Mouse (Mus musculus) lung, postnatal 25 days (tissue): ENCODE measurements around the gene Arpc3.

ENCODE experiments used
- DNase-seq: peaks from one replicate; pipeline ENCODE4 v3.0.0; 2022; ENCODE audit warnings: low spot score

Arpc3 gene

DNA sequence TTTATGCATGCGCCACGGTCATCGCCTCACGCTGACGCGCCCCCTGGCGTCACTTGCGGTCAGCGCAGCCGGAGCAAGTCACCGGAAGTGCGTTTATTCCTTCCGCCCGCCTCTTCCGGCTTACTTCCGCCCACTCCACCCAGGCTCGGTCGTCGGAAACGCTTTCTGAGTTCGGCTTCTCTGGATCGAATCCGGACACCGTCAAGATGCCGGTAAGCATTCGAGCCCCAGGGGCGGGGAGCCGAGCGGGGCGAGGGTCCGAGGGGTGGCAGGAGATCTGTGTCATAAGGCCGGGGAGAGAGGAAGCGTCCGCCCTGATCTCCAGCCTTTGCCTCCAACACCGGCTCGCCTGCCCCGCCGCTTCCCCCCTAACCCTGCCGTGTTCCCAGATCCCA, at the start of gene Arpc3:
TSS of gene Arpc3 (plus strand) at position 93 of the 395 bp plus-strand sequence.
- DNase-seq: peak; percentile 90

- DNase-seq: no peak
Observed at GRCm38 (mm10) chr5:122342874-122343273, 48.8 kb upstream of the Arpc3 start.

DNA sequence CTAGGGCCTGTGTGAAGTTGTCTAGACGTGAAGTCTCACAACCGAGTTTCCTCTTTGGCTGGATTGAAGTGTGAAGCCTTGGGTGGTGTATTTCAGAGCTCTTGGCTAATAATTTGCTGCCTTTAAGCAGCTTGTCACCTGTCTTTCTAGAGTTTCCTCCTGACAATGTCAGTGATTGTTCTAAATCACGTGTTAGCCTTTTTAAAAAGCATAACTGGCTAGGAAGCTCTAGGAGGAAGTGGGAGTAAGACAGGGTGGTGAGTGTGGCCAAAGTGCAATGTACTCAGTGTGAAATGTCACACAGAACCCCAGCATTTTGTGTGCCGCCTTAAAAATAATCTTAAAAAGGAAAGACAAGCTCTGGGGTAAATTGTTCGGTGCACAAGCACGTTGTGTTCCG, 47.9 kb upstream of the Arpc3 start:
- peak; percentile 23 for DNase-seq

GRCm38 (mm10) chr5:122344260-122344659, 47.4 kb upstream of the Arpc3 start:
- peak; percentile 77 for DNase-seq

DNA sequence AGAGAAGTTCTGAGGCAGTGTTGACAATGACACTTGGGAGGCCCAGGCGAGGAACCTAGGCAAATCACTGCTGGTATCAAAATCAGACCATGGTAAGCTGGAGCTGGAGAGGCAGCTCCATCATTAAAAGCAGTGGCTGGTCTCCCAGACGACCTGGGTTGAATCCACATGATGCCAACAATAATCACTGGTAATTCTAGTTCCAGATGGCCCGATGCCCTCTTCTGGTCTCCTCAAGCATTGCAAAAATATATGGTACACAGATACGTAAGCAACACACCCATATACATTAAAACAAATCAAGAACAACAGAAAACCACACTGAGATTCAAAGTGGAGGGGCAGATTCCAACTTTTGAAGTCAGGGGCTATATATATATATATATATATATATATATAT, 45.9 kb upstream of the Arpc3 start:
- DNase-seq: no peak

- peak; percentile 98 for DNase-seq
Observed at GRCm38 (mm10) chr5:122353807-122354491, 37.7 kb upstream of the Arpc3 start, which contains the start of the genes Rad9b and Vps29. Gene Rad9b, minus strand, starts transcription at chr5:122354233. Gene Vps29, plus strand, starts transcription at chr5:122354369.

DNA sequence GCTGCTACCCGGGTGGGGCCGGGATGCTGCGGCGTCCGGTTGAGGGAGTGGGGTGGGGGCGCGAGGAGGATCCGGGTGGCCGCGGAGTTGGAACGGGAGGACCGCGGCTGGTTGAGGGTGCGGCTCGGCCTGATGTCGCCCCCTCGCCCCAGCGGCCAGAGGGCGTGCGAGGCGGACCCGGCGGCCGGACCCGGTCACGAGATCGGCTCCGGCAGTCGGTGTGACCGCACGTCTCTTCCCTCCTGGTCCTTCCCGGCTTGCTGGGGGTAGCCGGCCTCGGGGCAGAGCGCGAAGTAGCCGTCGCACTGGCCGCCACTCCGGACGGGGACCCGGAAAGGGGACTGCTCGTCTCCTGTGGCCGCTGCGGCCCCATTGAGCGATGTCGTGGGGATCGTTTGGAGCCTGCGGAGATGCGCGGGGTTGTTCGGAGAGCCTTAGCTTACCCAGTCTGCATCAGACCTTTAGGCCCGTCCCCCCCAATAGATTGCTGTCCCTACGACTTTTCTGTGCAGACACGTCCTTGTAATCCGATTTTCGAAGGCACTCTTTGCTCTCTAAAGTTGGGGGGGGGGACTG, 37.1 kb upstream of the Arpc3 start:
- no peak for DNase-seq

GRCm38 (mm10) chr5:122371591-122372191, 20.0 kb upstream of the Arpc3 start, which contains the start of gene Gpn3:
Gene Gpn3, plus strand, starts transcription at chr5:122371876.
- no peak for DNase-seq

DNA sequence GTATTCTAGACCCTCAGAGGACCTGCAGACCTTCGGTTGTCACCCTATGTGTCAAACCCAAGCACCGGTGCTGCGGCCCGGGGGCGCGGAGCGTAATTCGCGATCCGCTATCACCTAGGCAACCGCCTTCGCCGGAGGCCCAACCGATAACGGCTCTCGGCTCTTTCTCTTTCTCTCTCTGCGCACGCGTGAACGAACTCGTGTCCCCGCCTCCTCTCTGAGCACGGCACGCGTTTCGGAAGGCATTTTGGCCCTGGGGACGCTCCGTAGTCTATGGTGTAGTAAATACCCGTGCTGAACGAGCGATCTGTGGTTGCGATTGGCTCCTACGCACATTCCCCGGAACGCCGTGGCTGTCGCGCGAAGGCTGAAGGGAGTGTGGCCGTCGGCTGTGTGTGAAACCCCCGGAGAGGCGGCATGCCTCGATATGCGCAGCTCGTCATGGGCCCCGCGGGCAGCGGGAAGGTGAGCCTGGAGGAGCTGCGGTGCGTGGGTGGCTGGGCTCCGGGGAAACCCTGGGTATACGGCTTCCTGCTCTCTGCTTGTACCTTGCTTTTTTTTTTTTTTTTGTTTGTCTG, 19.4 kb upstream of the Arpc3 start, which contains the start of gene Fam216a:
TSS of gene Fam216a (minus strand) at position 173 of the 578 bp plus-strand sequence.
- peak; percentile 99 for DNase-seq

GRCm38 (mm10) chr5:122372878-122373277, 18.8 kb upstream of the Arpc3 start:
- DNase-seq: no peak

GRCm38 (mm10) chr5:122377101-122377833, 14.4 kb upstream of the Arpc3 start:
- no peak for DNase-seq

GRCm38 (mm10) chr5:122378171-122378570, 13.5 kb upstream of the Arpc3 start:
- DNase-seq: no peak

GRCm38 (mm10) chr5:122379374-122380155, 12.1 kb upstream of the Arpc3 start:
- peak; percentile 70 for DNase-seq

GRCm38 (mm10) chr5:122390006-122390405, 1.7 kb upstream of the Arpc3 start:
- DNase-seq: no peak

DNA sequence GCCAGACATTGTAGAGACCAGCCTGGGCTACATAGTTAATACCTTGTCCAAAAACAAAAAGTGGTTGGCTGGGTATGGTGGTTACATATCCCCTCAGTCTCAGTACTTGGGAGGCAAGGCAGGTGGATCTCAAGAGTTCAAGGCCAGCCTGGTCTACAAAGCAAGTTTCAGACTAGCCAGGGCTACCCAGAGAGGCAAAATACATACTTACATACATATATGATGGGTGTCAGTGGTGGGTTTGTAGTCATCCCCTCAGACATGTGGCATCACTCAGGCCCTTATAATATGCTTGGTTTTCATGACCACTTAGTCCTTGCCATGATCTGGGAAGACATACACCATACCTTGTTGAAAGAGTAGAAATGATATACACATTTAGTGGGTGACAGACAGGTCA, 1.0 kb upstream of the Arpc3 start:
- DNase-seq: no peak

DNA sequence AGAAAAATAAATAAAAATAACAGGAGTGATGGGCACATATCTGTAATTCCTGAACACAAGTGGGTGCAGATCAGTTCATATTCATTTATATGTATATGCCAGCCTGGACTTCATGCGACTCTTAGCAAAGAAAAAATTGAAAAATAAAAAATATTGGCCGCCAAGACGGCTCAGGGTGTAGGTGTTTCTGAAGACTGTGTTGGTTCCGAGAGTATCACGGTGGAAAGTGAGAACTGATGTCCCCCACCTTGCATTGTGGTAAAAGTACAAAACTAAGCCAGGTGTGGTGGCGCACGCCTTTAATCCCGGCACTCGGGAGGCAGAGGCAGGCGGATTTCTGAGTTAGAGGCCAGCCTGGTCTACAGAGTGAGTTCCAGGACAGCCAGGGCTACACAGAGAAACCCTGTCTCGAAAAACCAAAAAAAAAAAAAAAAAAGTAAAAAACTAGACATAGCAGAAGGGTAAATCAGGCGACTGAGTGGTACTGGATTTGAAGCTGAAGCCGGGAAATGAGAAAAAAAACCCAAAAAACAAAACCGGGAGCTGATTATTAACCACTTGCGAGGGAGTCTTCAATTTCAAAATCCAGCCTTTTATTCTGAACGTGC, 396 bp upstream of the Arpc3 start:
- no peak for DNase-seq

GRCm38 (mm10) chr5:122392227-122393004, 738 bp downstream of the Arpc3 start:
- DNase-seq: no peak

DNA sequence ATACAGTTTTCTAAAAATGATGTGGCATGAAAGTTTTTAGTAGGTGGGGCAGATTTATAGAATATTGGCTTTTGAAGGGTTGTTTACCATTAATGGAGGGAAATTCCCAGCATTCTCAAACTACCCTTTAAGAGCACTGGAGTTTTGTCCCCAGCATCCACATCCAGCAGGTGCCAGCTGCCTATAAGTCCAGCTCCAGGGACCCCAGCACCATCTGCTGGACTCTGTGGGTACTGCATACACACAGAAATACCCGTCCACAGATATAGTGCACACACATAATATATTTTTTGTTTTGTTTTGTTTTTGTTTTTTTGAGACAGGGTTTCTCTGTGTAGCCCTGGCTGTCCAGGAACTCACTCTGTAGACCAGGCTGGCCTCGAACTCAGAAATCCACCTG, 2.2 kb downstream of the Arpc3 start:
- peak; percentile 79 for DNase-seq

- DNase-seq: peak; percentile 79
Observed at GRCm38 (mm10) chr5:122396791-122397190, 5.1 kb downstream of the Arpc3 start.

- DNase-seq: no peak
Observed at GRCm38 (mm10) chr5:122397495-122397894, 5.8 kb downstream of the Arpc3 start.
